Mouse (Mus musculus) kidney, postnatal 36 days (tissue): ENCODE results near the gene Fgfr2.
"Not testable (repeated sequence)": the region's sequence is repeated elsewhere in the genome, so short reads cannot be mapped to it uniquely, and the experiment has no call there.

Experiments used
- DNase-seq, 2 experiments: peaks; one replicate each; pipeline ENCODE4 v3.0.0; 2021 to 2022; ENCODE audit warnings: mixed read lengths in 2 of 2

Gene Fgfr2

GRCm38 (mm10) chr7:132565831-132566230, 557.3 kb downstream of the Fgfr2 start:
- peak; percentile 74 to 81 for DNase-seq

- DNase-seq = no peak
Observed at GRCm38 (mm10) chr7:132559138-132559766, 563.9 kb downstream of the Fgfr2 start.

- no peak for DNase-seq
Observed at GRCm38 (mm10) chr7:132558141-132558736, 564.9 kb downstream of the Fgfr2 start.

GRCm38 (mm10) chr7:132556575-132556974, 566.6 kb downstream of the Fgfr2 start:
- peak in 1 of 2 experiments; percentile 41 for DNase-seq

GRCm38 (mm10) chr7:132555911-132556310, 567.2 kb downstream of the Fgfr2 start:
- DNase-seq = no peak

- peak; percentile 56 to 68 for DNase-seq
Observed at GRCm38 (mm10) chr7:132554091-132554490, 569.1 kb downstream of the Fgfr2 start.

- peak; percentile 96 to 99 for DNase-seq
Observed at GRCm38 (mm10) chr7:132551351-132552126, 571.6 kb downstream of the Fgfr2 start.

- DNase-seq = no peak
Observed at GRCm38 (mm10) chr7:132547126-132547525, 576.0 kb downstream of the Fgfr2 start.

- no peak for DNase-seq
Observed at GRCm38 (mm10) chr7:132542427-132542826, 580.7 kb downstream of the Fgfr2 start.

- DNase-seq = no peak
Observed at GRCm38 (mm10) chr7:132541566-132541965, 581.6 kb downstream of the Fgfr2 start.

- no peak for DNase-seq
Observed at GRCm38 (mm10) chr7:132540597-132540996, 582.6 kb downstream of the Fgfr2 start.

GRCm38 (mm10) chr7:132529206-132529605, 593.9 kb downstream of the Fgfr2 start:
- DNase-seq = no peak

GRCm38 (mm10) chr7:132513419-132513982, 609.6 kb downstream of the Fgfr2 start:
- DNase-seq = no peak

- DNase-seq = peak in 1 of 2 experiments; percentile 4
Observed at GRCm38 (mm10) chr7:132509110-132509509, 614.0 kb downstream of the Fgfr2 start.

GRCm38 (mm10) chr7:132507361-132507760, 615.8 kb downstream of the Fgfr2 start:
- DNase-seq = peak; percentile 10 to 43

GRCm38 (mm10) chr7:132506226-132506625, 616.9 kb downstream of the Fgfr2 start:
- peak; percentile 5 to 13 for DNase-seq

GRCm38 (mm10) chr7:132502445-132502844, 620.7 kb downstream of the Fgfr2 start:
- DNase-seq = not testable (repeated sequence)

GRCm38 (mm10) chr7:132497142-132497541, 626.0 kb downstream of the Fgfr2 start:
- no peak for DNase-seq

- DNase-seq = no peak
Observed at GRCm38 (mm10) chr7:132494263-132494662, 628.9 kb downstream of the Fgfr2 start.

- no peak for DNase-seq
Observed at GRCm38 (mm10) chr7:132493632-132494031, 629.5 kb downstream of the Fgfr2 start.

GRCm38 (mm10) chr7:132491902-132492301, 631.2 kb downstream of the Fgfr2 start:
- DNase-seq = no peak

GRCm38 (mm10) chr7:132487361-132487760, 635.8 kb downstream of the Fgfr2 start:
- DNase-seq = no peak

- no peak for DNase-seq
Observed at GRCm38 (mm10) chr7:132486403-132487178, 636.6 kb downstream of the Fgfr2 start.
